Mouse (Mus musculus): ENCODE results near the gene Krtap17-1. TPM values are rescaled to one million over a fixed set of nuclear protein-coding genes. Genes with fewer than 3 reads are reported as not detected.
A peak's percentile ranks its signal among the peaks of the same experiment; 100 is the strongest.

Gene Krtap17-1
- polyA plus RNA-seq (2014; fragmentation: Nextera tagmentation; extraction: Ambion mirVana) = 0.56 and 0.86 TPM in 2 replicates

DNA sequence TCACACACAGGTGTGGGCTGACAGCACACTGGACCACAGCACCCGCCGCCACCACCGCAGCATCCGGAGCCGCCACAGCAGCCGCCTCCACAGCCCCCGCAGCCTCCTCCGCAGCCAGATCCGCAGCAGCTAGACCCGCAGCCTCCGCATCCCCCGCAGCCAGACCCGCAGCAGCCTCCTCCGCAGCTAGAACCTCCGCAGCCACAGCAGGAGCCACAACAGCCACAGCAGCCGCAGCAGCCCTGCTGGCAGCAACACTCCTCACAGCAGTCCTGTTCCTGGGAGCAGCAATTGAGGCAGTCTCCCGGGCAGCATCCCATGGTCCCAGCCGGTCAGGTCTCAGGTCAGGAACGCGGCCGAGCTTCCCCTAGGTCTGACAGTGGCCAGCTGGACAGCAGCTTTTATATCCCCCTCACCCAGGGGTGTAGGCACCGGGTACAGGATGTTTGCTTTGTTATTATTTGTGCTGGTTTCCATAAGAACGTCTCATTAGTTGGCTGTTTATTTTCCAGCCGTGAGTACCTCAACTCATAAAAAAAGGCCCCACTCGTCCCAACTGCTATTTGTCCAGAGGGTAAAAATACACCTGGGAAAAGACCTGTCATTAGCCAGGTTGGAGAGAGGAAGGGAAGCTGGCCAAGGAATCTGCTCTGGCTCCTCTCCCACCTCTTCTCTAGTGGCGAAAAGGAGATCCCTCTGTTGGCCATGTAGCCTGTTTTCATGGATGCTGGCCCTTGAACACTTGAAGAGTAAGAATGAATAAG lies at the start of gene Krtap17-1:
Gene Krtap17-1 (minus strand): TSS at position 375 of the 764 bp plus-strand sequence.
- Histone ChIP-seq H3K27me3 (ENCODE audit: control insufficient read depth, insufficient read depth, low read length) (no peaks in the 10 kb centered on the region), H3K9ac (replicated peaks; ENCODE audit: low read depth, low read length) (peak within 1 kb of the TSS; percentile 34; the same call in 1 of the 2 replicates), H3K9me3 (ENCODE audit: control insufficient read depth, low read length) (no peaks in the 10 kb centered on the region), H3K4me1 (ENCODE audit: control insufficient read depth, insufficient read depth, low read length) (no peaks in the 10 kb centered on the region), H3K4me2 (ENCODE audit: low read depth, low read length) (peak within 1 kb of the TSS; percentile 34), H3K4me3 (ENCODE audit: low read depth, low read length) (no peak within 1 kb of the TSS), H3K27ac (ENCODE audit: low read depth, low read length) (no peak within 1 kb of the TSS), H3K36me3 (ENCODE audit: control insufficient read depth, insufficient read depth, low read length) (no peaks in the 10 kb centered on the region)
- no peak for ATAC-seq (ENCODE audit: low read depth)
- 23% methylated on average over 26 of the region's 26 CpGs for WGBS

DNA sequence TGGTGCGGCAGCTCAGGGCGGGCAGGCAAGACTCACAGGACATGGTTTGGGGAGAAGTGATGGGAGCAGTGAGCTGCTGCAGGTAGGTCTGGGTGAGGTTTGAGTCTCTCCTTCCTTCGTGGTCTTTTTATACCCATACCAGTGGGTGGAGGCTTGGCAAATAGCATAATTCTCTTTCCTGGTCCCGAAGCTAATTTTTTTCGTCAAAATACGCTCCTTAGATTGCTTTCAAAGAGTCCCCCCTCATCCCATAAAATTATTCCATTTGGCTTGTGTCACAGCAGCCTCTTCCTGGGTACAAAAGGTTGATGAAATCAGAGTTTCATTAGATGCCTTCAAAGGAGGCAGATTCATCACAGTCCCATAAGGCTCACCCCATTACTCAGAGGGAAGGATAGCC lies 47.7 kb upstream of the Krtap17-1 start, which contains the start of gene Krt34:
Gene Krt34 (minus strand): TSS at position 101 of the 400 bp plus-strand sequence.
- H3K36me3 ChIP-seq (ENCODE audit: control insufficient read depth, insufficient read depth, low read length) = no peaks in the 10 kb centered on the region
- no peaks in the 10 kb centered on the region for H3K9me3 ChIP-seq (ENCODE audit: control insufficient read depth, low read length)
- no peak within 1 kb of the TSS for H3K27ac ChIP-seq (ENCODE audit: low read depth, low read length)
- H3K4me3 ChIP-seq (ENCODE audit: low read depth, low read length) = no peak within 1 kb of the TSS
- H3K27me3 ChIP-seq (ENCODE audit: control insufficient read depth, insufficient read depth, low read length) = no peaks in the 10 kb centered on the region
- H3K4me2 ChIP-seq (ENCODE audit: low read depth, low read length) = no peak within 1 kb of the TSS
- ATAC-seq (ENCODE audit: low read depth) = no peak
- H3K4me1 ChIP-seq (ENCODE audit: control insufficient read depth, insufficient read depth, low read length) = no peaks in the 10 kb centered on the region
- 86% methylated on average over 6 of the region's 6 CpGs for WGBS
- no peak within 1 kb of the TSS for H3K9ac ChIP-seq (replicated peaks; ENCODE audit: low read depth, low read length)

DNA sequence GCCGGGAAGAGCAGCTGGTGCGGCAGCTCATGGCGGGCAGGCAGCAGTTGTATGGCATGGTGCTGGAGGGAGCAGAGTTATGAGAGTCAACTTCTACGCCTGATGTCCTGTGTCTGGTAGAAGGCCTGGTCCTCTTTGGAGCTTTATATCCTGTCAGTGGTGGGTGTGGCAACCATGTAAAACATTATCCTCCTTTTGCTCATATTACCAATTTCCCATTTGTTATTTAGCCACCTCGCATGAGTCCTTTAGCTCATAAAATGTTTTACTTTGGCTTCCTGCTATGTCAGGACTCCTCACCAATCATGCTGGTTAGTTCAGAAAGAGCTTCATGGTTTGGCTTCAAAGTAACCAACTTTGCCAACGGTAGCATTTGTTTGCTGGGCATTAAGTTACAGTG lies 36.0 kb upstream of the Krtap17-1 start, which contains the start of gene Krt33b:
Gene Krt33b (minus strand): TSS at position 101 of the 400 bp plus-strand sequence.
- Histone ChIP-seq H3K27me3 (ENCODE audit: control insufficient read depth, insufficient read depth, low read length) (no peaks in the 10 kb centered on the region), H3K9ac (replicated peaks; ENCODE audit: low read depth, low read length) (no peak within 1 kb of the TSS), H3K27ac (ENCODE audit: low read depth, low read length) (no peak within 1 kb of the TSS), H3K9me3 (ENCODE audit: control insufficient read depth, low read length) (no peaks in the 10 kb centered on the region), H3K4me2 (ENCODE audit: low read depth, low read length) (no peak within 1 kb of the TSS), H3K36me3 (ENCODE audit: control insufficient read depth, insufficient read depth, low read length) (no peaks in the 10 kb centered on the region), H3K4me1 (ENCODE audit: control insufficient read depth, insufficient read depth, low read length) (no peaks in the 10 kb centered on the region), H3K4me3 (ENCODE audit: low read depth, low read length) (no peak within 1 kb of the TSS)
- 87% methylated on average over 6 of the region's 6 CpGs for WGBS
- ATAC-seq (ENCODE audit: low read depth) = no peak

DNA sequence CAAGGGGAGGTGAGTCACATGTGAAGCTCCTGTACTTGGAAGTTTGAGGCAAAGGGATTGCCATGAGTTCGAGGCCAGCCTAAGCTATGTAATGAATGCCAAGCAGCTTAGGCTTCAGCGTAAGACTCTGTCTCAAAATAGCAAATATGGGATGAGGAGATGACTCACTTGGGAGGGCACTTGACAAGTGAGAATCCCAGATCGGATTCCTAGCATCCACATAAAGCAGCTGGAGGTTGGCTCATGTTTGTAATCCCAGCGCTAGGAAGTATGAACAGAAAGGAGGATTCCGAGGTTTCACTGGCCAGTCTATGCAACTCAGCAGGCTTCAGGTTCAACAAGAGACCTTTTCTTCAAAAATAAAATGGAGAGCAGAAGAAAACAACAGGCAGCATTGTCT lies 27.6 kb upstream of the Krtap17-1 start:
- Histone ChIP-seq H3K4me3 (ENCODE audit: low read depth, low read length) (no peak overlapping the region), H3K4me1 (ENCODE audit: control insufficient read depth, insufficient read depth, low read length) (no peaks in the 10 kb centered on the region), H3K27ac (ENCODE audit: low read depth, low read length) (no peak overlapping the region), H3K27me3 (ENCODE audit: control insufficient read depth, insufficient read depth, low read length) (no peaks in the 10 kb centered on the region), H3K4me2 (ENCODE audit: low read depth, low read length) (no peak overlapping the region), H3K9ac (replicated peaks; ENCODE audit: low read depth, low read length) (no peak overlapping the region), H3K9me3 (ENCODE audit: control insufficient read depth, low read length) (no peaks in the 10 kb centered on the region), H3K36me3 (ENCODE audit: control insufficient read depth, insufficient read depth, low read length) (no peaks in the 10 kb centered on the region)
- WGBS = 83% methylated on average over 5 of the region's 5 CpGs
- no peak for ATAC-seq (ENCODE audit: low read depth)

DNA sequence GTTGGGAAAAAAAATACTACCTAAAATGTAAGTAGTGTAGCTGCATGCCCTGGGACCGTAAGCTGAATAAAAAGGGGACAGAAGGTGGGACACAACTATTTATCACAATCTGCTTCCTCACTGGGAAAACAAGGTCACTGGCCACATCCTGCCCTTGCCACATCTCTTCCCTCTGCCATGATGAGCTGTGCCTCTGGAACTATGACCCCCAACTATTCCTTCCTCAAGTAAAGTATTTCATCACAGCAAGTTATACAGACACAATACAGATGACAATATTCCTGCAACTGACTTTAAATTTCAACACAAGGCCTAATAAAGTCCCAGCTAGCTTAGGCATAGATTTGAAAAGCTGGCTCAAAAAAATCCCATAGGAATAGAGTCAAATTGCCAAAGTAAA lies 25.7 kb upstream of the Krtap17-1 start:
- H3K4me3 ChIP-seq (ENCODE audit: low read depth, low read length) = no peak overlapping the region
- 94% methylated on average over 1 of the region's 1 CpGs for WGBS
- ATAC-seq (ENCODE audit: low read depth) = no peak
- no peaks in the 10 kb centered on the region for H3K27me3 ChIP-seq (ENCODE audit: control insufficient read depth, insufficient read depth, low read length)
- no peak overlapping the region for H3K27ac ChIP-seq (ENCODE audit: low read depth, low read length)
- no peaks in the 10 kb centered on the region for H3K36me3 ChIP-seq (ENCODE audit: control insufficient read depth, insufficient read depth, low read length)
- no peaks in the 10 kb centered on the region for H3K9me3 ChIP-seq (ENCODE audit: control insufficient read depth, low read length)
- H3K4me1 ChIP-seq (ENCODE audit: control insufficient read depth, insufficient read depth, low read length) = no peaks in the 10 kb centered on the region
- H3K4me2 ChIP-seq (ENCODE audit: low read depth, low read length) = no peak overlapping the region
- no peak overlapping the region for H3K9ac ChIP-seq (replicated peaks; ENCODE audit: low read depth, low read length)

DNA sequence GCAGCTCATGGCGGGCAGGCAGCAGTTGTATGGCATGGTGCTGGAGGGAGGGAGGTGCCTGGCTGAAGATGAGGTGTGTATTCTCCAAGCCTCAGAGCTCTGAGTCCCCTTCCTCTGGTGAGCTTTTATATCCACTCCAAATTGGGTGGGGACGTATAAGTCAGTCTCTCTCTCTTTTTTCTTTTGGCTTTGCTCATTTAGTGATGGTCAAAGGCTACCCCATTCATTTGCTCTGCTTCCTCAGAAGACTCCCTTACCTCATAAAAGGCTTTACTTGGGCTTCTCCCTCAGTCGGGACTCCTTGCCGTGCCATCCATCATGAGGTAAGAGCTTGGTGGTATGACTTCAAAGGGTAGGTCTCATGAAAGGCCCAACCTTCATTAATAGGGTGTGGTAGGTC lies 22.3 kb upstream of the Krtap17-1 start, which contains the start of gene Krt33a:
Gene Krt33a (minus strand): TSS at position 101 of the 400 bp plus-strand sequence.
- no peak within 1 kb of the TSS for H3K4me2 ChIP-seq (ENCODE audit: low read depth, low read length)
- no peak within 1 kb of the TSS for H3K27ac ChIP-seq (ENCODE audit: low read depth, low read length)
- H3K4me1 ChIP-seq (ENCODE audit: control insufficient read depth, insufficient read depth, low read length) = no peaks in the 10 kb centered on the region
- H3K4me3 ChIP-seq (ENCODE audit: low read depth, low read length) = no peak within 1 kb of the TSS
- H3K27me3 ChIP-seq (ENCODE audit: control insufficient read depth, insufficient read depth, low read length) = no peaks in the 10 kb centered on the region
- no peak within 1 kb of the TSS for H3K9ac ChIP-seq (replicated peaks; ENCODE audit: low read depth, low read length)
- H3K9me3 ChIP-seq (ENCODE audit: control insufficient read depth, low read length) = no peaks in the 10 kb centered on the region
- no peak for ATAC-seq (ENCODE audit: low read depth)
- no peaks in the 10 kb centered on the region for H3K36me3 ChIP-seq (ENCODE audit: control insufficient read depth, insufficient read depth, low read length)
- WGBS = 81% methylated on average over 4 of the region's 4 CpGs

DNA sequence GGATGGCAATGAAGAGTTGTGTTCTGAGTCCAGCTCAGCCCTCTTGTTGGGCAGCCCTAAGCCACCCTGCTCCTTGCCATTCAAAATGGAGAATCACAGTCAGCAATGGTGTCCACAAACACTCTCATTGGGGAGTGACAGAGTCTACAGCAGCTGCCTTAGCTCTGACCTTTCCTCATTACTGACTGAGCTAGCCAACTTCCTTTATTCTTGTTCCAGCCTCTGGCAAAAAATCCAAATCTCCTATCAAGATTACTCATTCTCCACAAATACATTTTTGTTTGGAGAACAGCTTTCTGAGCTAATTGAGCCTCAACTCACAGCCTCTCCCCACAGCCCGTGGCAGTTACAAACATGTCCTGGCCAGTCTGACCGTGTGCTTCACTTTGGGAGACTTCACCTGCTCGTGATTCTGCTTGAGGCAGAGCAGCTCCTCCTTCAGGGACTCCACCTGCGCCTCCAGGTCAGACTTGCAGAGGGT lies 19.9 kb upstream of the Krtap17-1 start:
- no peak for ATAC-seq (ENCODE audit: low read depth)
- 86% methylated on average over 4 of the region's 4 CpGs for WGBS
- no peak overlapping the region for H3K27ac ChIP-seq (ENCODE audit: low read depth, low read length)
- no peaks in the 10 kb centered on the region for H3K36me3 ChIP-seq (ENCODE audit: control insufficient read depth, insufficient read depth, low read length)
- H3K27me3 ChIP-seq (ENCODE audit: control insufficient read depth, insufficient read depth, low read length) = no peaks in the 10 kb centered on the region
- H3K4me2 ChIP-seq (ENCODE audit: low read depth, low read length) = no peak overlapping the region
- no peak overlapping the region for H3K4me3 ChIP-seq (ENCODE audit: low read depth, low read length)
- H3K4me1 ChIP-seq (ENCODE audit: control insufficient read depth, insufficient read depth, low read length) = no peaks in the 10 kb centered on the region
- no peak overlapping the region for H3K9ac ChIP-seq (replicated peaks; ENCODE audit: low read depth, low read length)
- H3K9me3 ChIP-seq (ENCODE audit: control insufficient read depth, low read length) = no peaks in the 10 kb centered on the region

DNA sequence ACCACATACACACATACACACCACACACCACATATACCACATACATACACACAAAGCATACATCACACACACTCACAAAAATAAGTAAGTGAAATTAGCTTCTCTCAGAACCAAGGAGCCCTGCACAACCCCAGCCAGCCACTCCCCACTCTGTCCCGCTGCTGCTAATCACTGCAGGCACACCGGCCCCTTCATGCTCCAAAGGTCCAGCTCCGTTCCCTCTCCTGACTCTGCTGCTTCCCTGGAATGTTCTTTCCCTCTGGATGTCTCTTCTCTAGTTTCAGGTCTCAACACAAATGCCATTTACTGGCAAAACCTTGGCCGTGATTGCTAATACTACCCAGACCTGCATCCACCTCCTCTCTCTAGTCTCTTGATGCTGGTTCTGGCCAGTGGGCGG lies 16.9 kb upstream of the Krtap17-1 start:
- Histone ChIP-seq H3K27ac (ENCODE audit: low read depth, low read length) (no peak overlapping the region), H3K36me3 (ENCODE audit: control insufficient read depth, insufficient read depth, low read length) (no peaks in the 10 kb centered on the region), H3K4me1 (ENCODE audit: control insufficient read depth, insufficient read depth, low read length) (no peaks in the 10 kb centered on the region), H3K4me2 (ENCODE audit: low read depth, low read length) (no peak overlapping the region), H3K9ac (replicated peaks; ENCODE audit: low read depth, low read length) (no peak overlapping the region), H3K4me3 (ENCODE audit: low read depth, low read length) (no peak overlapping the region), H3K9me3 (ENCODE audit: control insufficient read depth, low read length) (no peaks in the 10 kb centered on the region), H3K27me3 (ENCODE audit: control insufficient read depth, insufficient read depth, low read length) (no peaks in the 10 kb centered on the region)
- no peak for ATAC-seq (ENCODE audit: low read depth)
- 85% methylated on average over 5 of the region's 5 CpGs for WGBS

DNA sequence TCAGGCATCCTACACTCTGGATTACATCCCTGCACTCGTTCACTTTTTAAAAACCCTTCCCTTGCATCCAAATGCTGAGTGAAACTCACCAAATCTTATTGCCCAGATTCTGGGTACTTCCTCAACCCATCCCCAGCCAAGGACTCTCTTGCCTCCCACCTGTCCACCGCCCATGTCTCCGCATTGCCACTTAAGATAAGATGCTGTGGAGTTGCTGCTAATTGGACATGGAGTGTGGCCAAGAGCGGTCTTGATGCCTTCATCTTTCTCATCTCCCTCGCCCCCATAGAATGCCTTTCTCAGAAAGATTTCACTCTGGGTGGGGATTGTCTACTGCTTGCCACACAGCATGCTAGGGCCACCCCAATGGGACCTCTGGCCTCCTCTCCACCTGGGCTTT lies 14.5 kb upstream of the Krtap17-1 start:
- Histone ChIP-seq H3K4me3 (ENCODE audit: low read depth, low read length) (no peak overlapping the region), H3K9me3 (ENCODE audit: control insufficient read depth, low read length) (no peaks in the 10 kb centered on the region), H3K36me3 (ENCODE audit: control insufficient read depth, insufficient read depth, low read length) (no peaks in the 10 kb centered on the region), H3K4me1 (ENCODE audit: control insufficient read depth, insufficient read depth, low read length) (no peaks in the 10 kb centered on the region), H3K4me2 (ENCODE audit: low read depth, low read length) (no peak overlapping the region), H3K9ac (replicated peaks; ENCODE audit: low read depth, low read length) (no peak overlapping the region), H3K27me3 (ENCODE audit: control insufficient read depth, insufficient read depth, low read length) (no peaks in the 10 kb centered on the region), H3K27ac (ENCODE audit: low read depth, low read length) (no peak overlapping the region)
- WGBS = 89% methylated on average over 5 of the region's 5 CpGs
- ATAC-seq (ENCODE audit: low read depth) = no peak
